Mouse (Mus musculus): ENCODE measurements at regions not wholly inside any gene's neighbourhood (a gene's known extent, or its start where the extent isn't known, plus 50 kb on each side); places are given as distances from the start of the nearest gene placed in this dataset.

GRCm38 (mm10) chr15:62073595-62073994 lies 1150.8 kb upstream of the A1bg start:
- no peaks in the 10 kb centered on the region for H3K27me3 ChIP-seq (replicated peaks)
- no peak overlapping the region for H3K4me3 ChIP-seq (replicated peaks in 1 of 3; ENCODE audit: low read depth in 2 of 3, low read length in 2 of 3, poor library complexity in 1 of 3)
- H3K79me2 ChIP-seq (replicated peaks; ENCODE audit: control insufficient read depth, extremely low read depth, insufficient read depth, poor library complexity, severe bottlenecking): peaks cover 91% of the 10 kb centered on the region
- H3K27ac ChIP-seq (ENCODE audit: insufficient read depth, low read depth): no peak overlapping the region
- no peak for DNase-seq (ENCODE audit: extremely low read depth)
- H3K4me1 ChIP-seq (ENCODE audit: control insufficient read depth in 1 of 2, insufficient read depth in 2 of 2): peaks cover 10 to 87% of the 10 kb centered on the region in 2 experiments; a peak in 3 of 4 replicates
- TF ChIP-seq PAX5 (IDR thresholded peaks at IDR 0.05; ENCODE audit: low read length): no peak
- no peak for TF ChIP-seq ZMIZ1 (IDR thresholded peaks at IDR 0.05; ENCODE audit: low read depth, low read length)
- peak; percentile 40; the same call in 1 of the 2 replicates for TF ChIP-seq ZNF384 (IDR thresholded peaks at IDR 0.05; ENCODE audit: low read depth, low read length)
- TF ChIP-seq USF2 (conservative IDR thresholded peaks at IDR 0.05; ENCODE audit: low read depth, low read length): no peak
- no peak for TF ChIP-seq IRF4 (IDR thresholded peaks at IDR 0.05; ENCODE audit: low read depth, low read length)
- no peak for TF ChIP-seq JUN (IDR thresholded peaks at IDR 0.05; ENCODE audit: insufficient read depth, low read depth, low read length)
- no peak for TF ChIP-seq MEF2A (IDR thresholded peaks at IDR 0.05; ENCODE audit: borderline replicate concordance, low read depth, low read length)
- no peak for TF ChIP-seq SMC3 (IDR thresholded peaks at IDR 0.05; ENCODE audit: low read depth, low read length)
- no peak for TF ChIP-seq MXI1 (IDR thresholded peaks at IDR 0.05; ENCODE audit: low read depth, low read length)
- no peak overlapping the region for H3K4me2 ChIP-seq (ENCODE audit: insufficient read depth, low read depth, poor library complexity, severe bottlenecking)
- in situ Hi-C loops (cut with MboI; ENCODE audit: low pct_ligation_motif_present, low pct_unique_long_range_greater_than_20kb, low sequenced_read_pairs): no loop called here
- no peak overlapping the region for H3K9ac ChIP-seq (ENCODE audit: insufficient read depth, low read depth)
- peaks cover 51 to 89% of the 10 kb centered on the region in 2 experiments for H3K36me3 ChIP-seq (replicated peaks in 1 of 2; ENCODE audit: control insufficient read depth in 1 of 2, insufficient read depth in 1 of 2, low read length in 1 of 2)
- dilution Hi-C loops (cut with MboI; ENCODE audit: extremely low pct_ligation_motif_present, extremely low pct_unique_long_range_greater_than_20kb, low sequenced_read_pairs): no loop called here
- H3K9me3 ChIP-seq (replicated peaks; ENCODE audit: low read length): no peaks in the 10 kb centered on the region

GRCm38 (mm10) chr15:62071311-62071710 lies 1148.5 kb upstream of the A1bg start:
- H3K9ac ChIP-seq (ENCODE audit: insufficient read depth, low read depth): no peak overlapping the region
- TF ChIP-seq EP300 (IDR thresholded peaks at IDR 0.05; ENCODE audit: low read length): 0 out of 2 replicates have a peak, but pooled peaks have one; percentile 34
- no peak for TF ChIP-seq KAT2A (IDR thresholded peaks at IDR 0.05; ENCODE audit: insufficient replicate concordance, low read length)
- TF ChIP-seq ZNF384 (IDR thresholded peaks at IDR 0.05; ENCODE audit: low read depth, low read length): peak; percentile 76
- DNase-seq (ENCODE audit: extremely low read depth): no peak
- dilution Hi-C loops (cut with MboI; ENCODE audit: extremely low pct_ligation_motif_present, extremely low pct_unique_long_range_greater_than_20kb, low sequenced_read_pairs): no loop called here
- H3K4me1 ChIP-seq (ENCODE audit: control insufficient read depth in 1 of 2, insufficient read depth in 2 of 2): peaks cover 10 to 83% of the 10 kb centered on the region in 2 experiments; a peak in 3 of 4 replicates
- H3K27me3 ChIP-seq (replicated peaks): no peaks in the 10 kb centered on the region
- in situ Hi-C loops (cut with MboI; ENCODE audit: low pct_ligation_motif_present, low pct_unique_long_range_greater_than_20kb, low sequenced_read_pairs): no loop called here
- H3K4me2 ChIP-seq (ENCODE audit: insufficient read depth, low read depth, poor library complexity, severe bottlenecking): no peak overlapping the region
- H3K9me3 ChIP-seq (replicated peaks; ENCODE audit: low read length): no peaks in the 10 kb centered on the region
- peaks cover 94% of the 10 kb centered on the region for H3K79me2 ChIP-seq (replicated peaks; ENCODE audit: control insufficient read depth, extremely low read depth, insufficient read depth, poor library complexity, severe bottlenecking)
- peaks cover 60 to 94% of the 10 kb centered on the region in 2 experiments for H3K36me3 ChIP-seq (replicated peaks in 1 of 2; ENCODE audit: control insufficient read depth in 1 of 2, insufficient read depth in 1 of 2, low read length in 1 of 2)
- no peak overlapping the region for H3K27ac ChIP-seq (ENCODE audit: insufficient read depth, low read depth)
- H3K4me3 ChIP-seq (replicated peaks in 1 of 3; ENCODE audit: low read depth in 2 of 3, low read length in 2 of 3, poor library complexity in 1 of 3): no peak overlapping the region

GRCm38 (mm10) chr15:62068422-62069160 lies 1145.8 kb upstream of the A1bg start:
- DNase-seq (ENCODE audit: extremely low read depth): no peak
- dilution Hi-C loops (cut with MboI; ENCODE audit: extremely low pct_ligation_motif_present, extremely low pct_unique_long_range_greater_than_20kb, low sequenced_read_pairs) (no loop called here), in situ Hi-C loops (cut with MboI; ENCODE audit: low pct_ligation_motif_present, low pct_unique_long_range_greater_than_20kb, low sequenced_read_pairs) (no loop called here)
- H3K4me3 ChIP-seq (replicated peaks in 1 of 3; ENCODE audit: low read depth in 2 of 3, low read length in 2 of 3, poor library complexity in 1 of 3): no peak overlapping the region
- H3K9me3 ChIP-seq (replicated peaks; ENCODE audit: low read length): no peaks in the 10 kb centered on the region
- peaks cover 50 to 91% of the 10 kb centered on the region in 2 experiments for H3K36me3 ChIP-seq (replicated peaks in 1 of 2; ENCODE audit: control insufficient read depth in 1 of 2, insufficient read depth in 1 of 2, low read length in 1 of 2)
- peaks cover 7 to 80% of the 10 kb centered on the region in 2 experiments for H3K4me1 ChIP-seq (ENCODE audit: control insufficient read depth in 1 of 2, insufficient read depth in 2 of 2)
- TF ChIP-seq ZMIZ1 (IDR thresholded peaks at IDR 0.05; ENCODE audit: low read depth, low read length) (no peak), ZC3H11A (IDR thresholded peaks at IDR 0.05; ENCODE audit: low read depth, low read length) (no peak), UBTF (IDR thresholded peaks at IDR 0.05; ENCODE audit: low read depth, low read length) (no peak), MXI1 (IDR thresholded peaks at IDR 0.05; ENCODE audit: low read depth, low read length) (no peak), POLR2AphosphoS2 (IDR thresholded peaks at IDR 0.05; ENCODE audit: low read depth, low read length) (no peak), ZNF384 (IDR thresholded peaks at IDR 0.05; ENCODE audit: low read depth, low read length) (no peak), MEF2A (IDR thresholded peaks at IDR 0.05; ENCODE audit: borderline replicate concordance, low read depth, low read length) (no peak), ZKSCAN1 (IDR thresholded peaks at IDR 0.05; ENCODE audit: borderline replicate concordance, low read depth, low read length) (no peak), NELFE (IDR thresholded peaks at IDR 0.05; ENCODE audit: low read depth, low read length) (no peak), TCF12 (IDR thresholded peaks at IDR 0.05; ENCODE audit: low read depth, low read length) (no peak), HCFC1 (IDR thresholded peaks at IDR 0.05; ENCODE audit: low read depth, low read length) (no peak), JUN (IDR thresholded peaks at IDR 0.05; ENCODE audit: insufficient read depth, low read depth, low read length) (no peak), SMC3 (IDR thresholded peaks at IDR 0.05; ENCODE audit: low read depth, low read length) (no peak), KAT2A (IDR thresholded peaks at IDR 0.05; ENCODE audit: insufficient replicate concordance, low read length) (no peak), CTCF (conservative IDR thresholded peaks at IDR 0.05 in 1 of 2, IDR thresholded peaks at IDR 0.05 in 1 of 2; ENCODE audit: low read depth in 2 of 2, low read length in 2 of 2) (no peak), TBP (conservative IDR thresholded peaks at IDR 0.05; ENCODE audit: low read depth, low read length) (no peak), PAX5 (IDR thresholded peaks at IDR 0.05; ENCODE audit: low read length) (no peak), IRF4 (IDR thresholded peaks at IDR 0.05; ENCODE audit: low read depth, low read length) (no peak)
- no peak overlapping the region for H3K9ac ChIP-seq (ENCODE audit: insufficient read depth, low read depth)
- peaks cover 92% of the 10 kb centered on the region for H3K79me2 ChIP-seq (replicated peaks; ENCODE audit: control insufficient read depth, extremely low read depth, insufficient read depth, poor library complexity, severe bottlenecking)
- no peak overlapping the region for H3K27ac ChIP-seq (ENCODE audit: insufficient read depth, low read depth)
- no peak overlapping the region for H3K4me2 ChIP-seq (ENCODE audit: insufficient read depth, low read depth, poor library complexity, severe bottlenecking)
- H3K27me3 ChIP-seq (replicated peaks): no peaks in the 10 kb centered on the region
